Mouse (Mus musculus) hindbrain, embryonic 15.5 days (tissue): ENCODE results near the gene Adck2. TPM values are rescaled to one million over a fixed set of nuclear protein-coding genes. Genes with fewer than 3 reads are reported as not detected.

Experiments used
- ATAC-seq: fragments of 200-750 bp; cut with Nextera tagmentation; 2 replicates; pipeline ENCODE4 v1.8.0; 2017; ENCODE audit warnings: low read depth, moderate number of reproducible peaks, moderate TSS enrichment; ENCODE audit not compliant: low FRiP score
- H3K27ac ChIP-seq: fragments of 300-500 bp; sonication (generic); replicated peaks from 2 replicates; pipeline ENCODE4 v1.5.1; 2015; ENCODE audit warnings: mild to moderate bottlenecking, inconsistent platforms
- H3K27me3 ChIP-seq: fragments of 300-500 bp; sonication (generic); 2 replicates; pipeline ENCODE4 v1.6.1; 2015; ENCODE audit warnings: control low read depth, inconsistent platforms
- H3K36me3 ChIP-seq: fragments of 300-500 bp; sonication (generic); 2 replicates; pipeline ENCODE4 v1.6.1; 2015; ENCODE audit warnings: control low read depth, inconsistent platforms
- H3K4me1 ChIP-seq: fragments of 300-500 bp; sonication (generic); replicated peaks from 2 replicates; pipeline ENCODE4 v1.6.1; 2015; ENCODE audit warnings: control low read depth, inconsistent platforms
- H3K4me2 ChIP-seq: fragments of 300-500 bp; sonication (generic); 2 replicates; pipeline ENCODE4 v1.6.1; 2015; ENCODE audit warnings: moderate library complexity, mild to moderate bottlenecking, inconsistent platforms
- H3K4me3 ChIP-seq: fragments of 300-500 bp; sonication (generic); 2 replicates; pipeline ENCODE4 v1.5.1; 2015; ENCODE audit warnings: mild to moderate bottlenecking, inconsistent platforms
- H3K9ac ChIP-seq: fragments of 300-500 bp; sonication (generic); 2 replicates; pipeline ENCODE4 v1.6.1; 2015; ENCODE audit warnings: inconsistent platforms
- H3K9me3 ChIP-seq: fragments of 300-500 bp; sonication (generic); 2 replicates; pipeline ENCODE4 v1.6.1; 2016; ENCODE audit warnings: control low read depth, inconsistent platforms
- WGBS: fragments of 180-500 bp; shearing (Covaris S2); methylation state at CpG from one replicate; pipeline ENCODE4 v1.1.7; 2015; 5-methylcytosine and 5-hydroxymethylcytosine counted together
- polyA plus RNA-seq: library from polyadenylated mRNA; unstranded; fragments of >200 nt; fragmentation: Nextera tagmentation; extraction: Ambion mirVana; gene quantifications from 2 replicates; pipeline ENCODE4 v1.2.1, GENCODE M21; 2015

Adck2 gene
- polyA plus RNA-seq, 1 experiment from 2014 or later = 47.1 TPM

DNA sequence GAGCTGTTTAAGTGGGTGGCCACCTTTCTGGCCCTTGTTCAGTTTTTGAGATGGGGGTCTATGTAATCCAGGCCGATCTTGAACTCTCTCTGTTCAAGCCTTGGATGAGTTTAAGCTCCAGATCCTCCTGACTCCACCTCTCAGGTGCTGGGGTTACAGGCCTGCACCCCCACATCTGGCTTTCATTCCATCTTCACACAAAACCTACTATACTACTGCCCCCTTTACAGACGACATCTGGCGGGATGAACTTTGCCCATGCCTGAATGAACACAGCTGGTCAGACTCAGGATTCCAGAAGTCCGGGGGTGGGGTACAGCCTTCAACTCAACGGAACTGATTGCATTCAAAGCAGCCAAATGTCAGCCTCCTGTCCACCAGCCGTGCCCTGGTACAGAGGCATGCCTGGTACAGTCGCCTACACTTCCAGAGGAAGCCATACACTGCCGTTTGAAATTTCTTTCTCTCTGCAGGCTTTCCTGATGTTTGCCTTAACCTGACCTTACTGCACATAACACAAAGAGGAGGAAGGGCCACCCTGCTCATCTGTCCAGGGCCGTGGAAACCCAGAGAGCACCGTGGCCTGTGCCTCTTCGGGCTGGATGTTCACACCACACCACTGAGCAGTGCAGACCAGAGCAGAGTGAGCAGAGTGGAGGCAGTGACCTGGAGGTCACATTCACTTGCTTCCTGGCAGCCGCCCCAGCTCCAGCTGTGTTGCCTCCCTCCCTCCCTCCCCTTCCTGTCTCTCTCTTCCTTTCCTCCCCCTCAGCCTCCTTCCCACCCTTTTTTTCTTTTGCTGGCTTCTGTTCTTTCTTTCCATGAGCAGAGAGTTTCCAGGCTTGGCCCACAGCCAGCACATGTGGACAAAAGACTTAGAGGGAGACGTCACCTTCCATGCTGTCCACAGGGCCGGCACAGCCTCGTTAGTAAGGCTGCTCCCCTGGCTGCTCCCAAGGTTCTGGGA, 30.8 kb upstream of the Adck2 start:
- H3K27me3 ChIP-seq = no peaks in the 10 kb centered on the region
- 14% methylated on average over 14 of the region's 15 CpGs for whole genome bisulfite sequencing
- peak overlapping the region; percentile 80 for H3K27ac ChIP-seq
- no peaks in the 10 kb centered on the region for H3K9me3 ChIP-seq
- peak overlapping the region; percentile 5; the same call in 1 of the 2 replicates for H3K4me2 ChIP-seq
- peak; percentile 84 for ATAC-seq
- H3K36me3 ChIP-seq = no peaks in the 10 kb centered on the region
- peaks cover 74% of the 10 kb centered on the region for H3K4me1 ChIP-seq
- H3K4me3 ChIP-seq = no peak overlapping the region
- no peak overlapping the region for H3K9ac ChIP-seq

GRCm38 (mm10) chr6:39543769-39544420, 29.8 kb upstream of the Adck2 start:
- Histone ChIP-seq H3K4me3 (no peak overlapping the region), H3K9me3 (no peaks in the 10 kb centered on the region), H3K9ac (no peak overlapping the region), H3K27ac (peak overlapping the region; percentile 80), H3K27me3 (no peaks in the 10 kb centered on the region), H3K4me1 (peaks cover 73% of the 10 kb centered on the region), H3K4me2 (0 out of 2 replicates have a peak overlapping the region, but pooled peaks have one; percentile 5), H3K36me3 (no peaks in the 10 kb centered on the region)
- ATAC-seq = no peak
- WGBS = 21% methylated on average over 15 of the region's 15 CpGs

DNA sequence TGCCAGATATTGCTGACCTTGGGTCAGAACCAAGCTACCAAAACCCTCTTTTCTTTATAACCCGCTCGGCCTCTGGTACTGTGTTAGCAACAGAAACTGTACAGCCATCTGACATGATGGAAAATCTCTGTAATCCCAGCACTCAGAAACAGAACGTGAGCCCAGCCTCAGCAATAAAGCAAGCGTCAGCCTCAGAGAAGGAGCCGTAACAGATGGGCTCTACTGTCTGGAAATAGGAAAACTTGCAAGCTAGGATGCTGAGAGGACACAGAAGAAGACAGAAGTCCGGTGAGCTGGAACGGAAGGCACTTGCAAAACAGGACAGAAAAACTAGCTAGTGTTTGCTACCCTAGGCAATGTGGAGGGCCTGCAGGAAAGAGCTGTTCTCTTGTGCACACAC, 28.2 kb upstream of the Adck2 start:
- no peak overlapping the region for H3K9ac ChIP-seq
- ATAC-seq = no peak
- WGBS = 82% methylated on average over 7 of the region's 7 CpGs
- no peak overlapping the region for H3K4me3 ChIP-seq
- no peaks in the 10 kb centered on the region for H3K36me3 ChIP-seq
- peaks cover 57% of the 10 kb centered on the region for H3K4me1 ChIP-seq
- no peak overlapping the region for H3K4me2 ChIP-seq
- H3K9me3 ChIP-seq = no peaks in the 10 kb centered on the region
- H3K27ac ChIP-seq = no peak overlapping the region
- H3K27me3 ChIP-seq = no peaks in the 10 kb centered on the region

GRCm38 (mm10) chr6:39548030-39548429, 25.6 kb upstream of the Adck2 start:
- no peaks in the 10 kb centered on the region for H3K36me3 ChIP-seq
- ATAC-seq = no peak
- H3K4me2 ChIP-seq = no peak overlapping the region
- H3K9ac ChIP-seq = no peak overlapping the region
- H3K27ac ChIP-seq = 0 out of 2 replicates have a peak overlapping the region, but pooled peaks have one; percentile 22
- H3K9me3 ChIP-seq = no peaks in the 10 kb centered on the region
- H3K4me3 ChIP-seq = no peak overlapping the region
- H3K4me1 ChIP-seq = peaks cover 44% of the 10 kb centered on the region
- H3K27me3 ChIP-seq = no peaks in the 10 kb centered on the region
- WGBS = 73% methylated on average over 5 of the region's 5 CpGs

DNA sequence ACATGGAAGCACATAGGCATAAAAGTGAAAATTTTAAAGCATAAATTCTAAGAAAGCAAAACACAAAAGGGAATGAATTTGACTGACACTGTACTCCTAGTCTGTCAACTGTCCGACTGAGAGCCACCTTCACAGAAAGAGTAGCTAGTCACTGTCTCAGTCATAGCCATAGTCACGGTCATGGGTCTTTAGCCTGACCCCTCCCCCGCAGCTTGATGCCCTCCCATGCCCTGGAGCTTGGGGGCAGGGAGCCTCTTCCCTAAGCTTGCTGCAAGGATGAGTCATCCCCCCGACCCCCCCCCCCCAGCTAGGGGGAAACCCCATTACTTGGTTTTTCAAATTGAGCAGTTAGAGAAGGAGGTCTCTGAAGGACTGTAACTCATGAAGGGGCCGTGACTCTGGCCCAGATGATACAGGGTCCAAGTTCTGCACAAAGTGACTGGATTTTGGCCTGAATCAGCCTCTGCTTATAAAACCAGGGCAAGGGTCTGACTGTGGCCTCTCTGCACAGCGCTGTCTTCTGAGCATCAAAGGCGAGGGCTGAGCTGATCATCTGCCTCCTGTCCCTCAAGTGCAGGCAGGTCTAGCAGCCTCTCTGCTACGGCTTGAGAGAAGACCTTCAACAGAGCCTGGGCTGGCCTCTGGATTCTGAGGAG, 21.6 kb upstream of the Adck2 start:
- no peak overlapping the region for H3K4me2 ChIP-seq
- WGBS = 64% methylated on average over 8 of the region's 8 CpGs
- no peaks in the 10 kb centered on the region for H3K9me3 ChIP-seq
- peaks cover 44% of the 10 kb centered on the region for H3K4me1 ChIP-seq
- no peaks in the 10 kb centered on the region for H3K36me3 ChIP-seq
- ATAC-seq = no peak
- H3K27ac ChIP-seq = no peak overlapping the region
- H3K27me3 ChIP-seq = no peaks in the 10 kb centered on the region
- no peak overlapping the region for H3K4me3 ChIP-seq
- no peak overlapping the region for H3K9ac ChIP-seq

GRCm38 (mm10) chr6:39554888-39555647, 18.6 kb upstream of the Adck2 start:
- peak overlapping the region; percentile 21; the same call in 1 of the 2 replicates for H3K9ac ChIP-seq
- no peaks in the 10 kb centered on the region for H3K36me3 ChIP-seq
- H3K27me3 ChIP-seq = no peaks in the 10 kb centered on the region
- no peaks in the 10 kb centered on the region for H3K9me3 ChIP-seq
- no peak for ATAC-seq
- peak overlapping the region; percentile 87 for H3K4me3 ChIP-seq
- peak overlapping the region; percentile 47 for H3K27ac ChIP-seq
- WGBS = 51% methylated on average over 12 of the region's 12 CpGs
- peak overlapping the region; percentile 71 for H3K4me2 ChIP-seq
- peaks cover 52% of the 10 kb centered on the region for H3K4me1 ChIP-seq

DNA sequence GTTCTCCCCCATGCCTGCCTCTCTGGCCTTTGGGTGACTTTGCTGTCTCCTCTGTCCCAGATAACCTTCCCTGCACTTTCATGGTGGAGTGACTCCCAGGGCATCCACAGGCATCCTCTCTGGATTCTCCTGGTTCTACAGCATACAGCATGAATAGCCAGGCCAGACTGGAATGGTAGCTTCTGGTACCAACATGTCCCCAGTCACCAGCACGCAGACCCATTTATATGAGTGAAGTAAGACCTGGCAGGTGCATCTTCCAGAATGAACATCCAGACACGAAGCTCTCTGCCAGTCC, 18.1 kb upstream of the Adck2 start:
- Histone ChIP-seq H3K4me2 (peak overlapping the region; percentile 71), H3K4me1 (peaks cover 52% of the 10 kb centered on the region), H3K9me3 (no peaks in the 10 kb centered on the region), H3K27ac (peak overlapping the region; percentile 47), H3K36me3 (no peaks in the 10 kb centered on the region), H3K4me3 (peak overlapping the region; percentile 87), H3K9ac (peak overlapping the region; percentile 21; the same call in 1 of the 2 replicates), H3K27me3 (no peaks in the 10 kb centered on the region)
- no peak for ATAC-seq
- WGBS = 48% methylated on average over 2 of the region's 2 CpGs

- ATAC-seq = peak; percentile 76
- Histone ChIP-seq H3K9ac (peak overlapping the region; percentile 87), H3K4me3 (peak overlapping the region; percentile 87), H3K27me3 (no peaks in the 10 kb centered on the region), H3K4me1 (peaks cover 52% of the 10 kb centered on the region), H3K36me3 (no peaks in the 10 kb centered on the region), H3K4me2 (peak overlapping the region; percentile 71), H3K9me3 (no peaks in the 10 kb centered on the region), H3K27ac (peak overlapping the region; percentile 91)
- under 1% methylated on average over 52 of the region's 54 CpGs for WGBS
Measured at GRCm38 (mm10) chr6:39556900-39557659, 16.6 kb upstream of the Adck2 start.

GRCm38 (mm10) chr6:39557723-39558261, 15.9 kb upstream of the Adck2 start, which contains the start of gene Dennd2a:
Gene Dennd2a, minus strand, starts transcription at chr6:39557867.
- H3K4me3 ChIP-seq = peak within 1 kb of the TSS; percentile 87
- peak within 1 kb of the TSS; percentile 87 for H3K9ac ChIP-seq
- no peaks in the 10 kb centered on the region for H3K36me3 ChIP-seq
- WGBS = under 1% methylated on average over 38 of the region's 50 CpGs
- no peaks in the 10 kb centered on the region for H3K9me3 ChIP-seq
- H3K27me3 ChIP-seq = no peaks in the 10 kb centered on the region
- peak within 1 kb of the TSS; percentile 71 for H3K4me2 ChIP-seq
- H3K27ac ChIP-seq = peak within 1 kb of the TSS; percentile 91
- peak; percentile 95 for ATAC-seq
- peaks cover 52% of the 10 kb centered on the region for H3K4me1 ChIP-seq

DNA sequence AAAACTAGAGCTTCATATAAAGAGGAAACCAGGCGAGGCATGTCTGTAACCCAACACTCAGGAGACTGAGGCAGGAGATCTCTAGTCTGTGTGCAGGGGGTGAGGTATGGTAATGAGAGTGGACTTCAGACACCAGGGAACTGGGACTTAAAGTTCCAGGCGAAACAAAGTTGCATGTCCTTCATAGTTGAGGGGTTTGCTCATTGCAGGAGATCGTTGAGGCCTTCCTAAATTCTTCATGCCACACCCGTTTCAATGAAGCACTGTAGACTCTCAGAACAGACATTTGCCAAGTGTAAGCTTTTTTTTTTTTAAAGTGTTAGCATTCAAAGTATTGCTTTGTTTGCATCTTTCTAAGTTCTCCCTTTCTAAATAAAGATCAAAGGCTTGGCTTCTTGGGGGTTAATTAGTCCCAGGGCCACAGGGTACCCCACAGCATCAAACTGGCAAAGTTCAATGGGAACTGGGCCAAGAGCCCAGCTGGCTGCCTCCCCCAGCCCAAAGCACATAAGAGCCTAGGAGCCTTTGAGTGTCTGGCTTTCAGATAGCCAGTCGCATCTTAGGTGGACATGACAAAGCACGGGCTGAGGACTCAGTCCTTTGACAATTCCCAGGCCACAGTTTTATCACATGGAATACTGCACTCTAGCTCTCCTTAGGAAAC, 14.3 kb upstream of the Adck2 start:
- no peaks in the 10 kb centered on the region for H3K9me3 ChIP-seq
- H3K4me3 ChIP-seq = no peak overlapping the region
- H3K27ac ChIP-seq = peak overlapping the region; percentile 10; the same call in 1 of the 2 replicates
- WGBS = 41% methylated on average over 6 of the region's 6 CpGs
- peaks cover 49% of the 10 kb centered on the region for H3K4me1 ChIP-seq
- no peak overlapping the region for H3K9ac ChIP-seq
- no peaks in the 10 kb centered on the region for H3K36me3 ChIP-seq
- no peak for ATAC-seq
- no peak overlapping the region for H3K4me2 ChIP-seq
- no peaks in the 10 kb centered on the region for H3K27me3 ChIP-seq
